Mouse (Mus musculus): ENCODE measurements around the gene Lsp1. TPM values are rescaled to one million over a fixed set of nuclear protein-coding genes. Genes with fewer than 3 reads are reported as not detected.

The Lsp1 gene
- total RNA-seq, 2 experiments from 2014 or later = 64.5 to 88.0 TPM

DNA sequence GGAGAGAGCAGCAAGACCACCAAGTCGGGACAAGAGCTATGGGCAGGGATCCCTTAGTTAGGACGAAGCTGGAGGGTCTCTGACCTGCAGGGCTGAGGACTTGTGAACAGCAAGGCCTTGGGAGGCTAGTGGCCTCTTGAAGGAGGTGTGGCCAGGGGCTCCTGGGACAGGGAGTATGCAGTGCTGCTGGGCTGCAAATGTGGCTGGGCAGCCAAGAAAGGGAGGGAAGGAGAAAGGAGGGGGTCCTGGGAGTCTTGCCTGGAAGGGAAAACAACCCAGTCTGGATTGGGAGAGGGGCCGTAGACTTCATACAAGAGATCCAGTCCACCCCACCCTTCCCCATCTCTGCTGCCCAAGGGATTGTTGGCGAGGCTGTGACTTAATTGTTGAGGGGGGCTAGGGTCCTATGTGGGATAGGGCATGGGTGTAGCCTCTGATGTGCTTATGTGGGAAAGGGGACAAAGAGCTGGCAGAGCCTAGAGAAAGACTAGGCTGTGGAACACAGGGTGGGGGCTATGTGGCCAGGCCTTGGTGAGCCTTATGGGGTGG lies 71.4 kb downstream of the Lsp1 start:
- ATAC-seq (replicated peaks; ENCODE audit: low FRiP score, poor library complexity, severe bottlenecking) = no peak

DNA sequence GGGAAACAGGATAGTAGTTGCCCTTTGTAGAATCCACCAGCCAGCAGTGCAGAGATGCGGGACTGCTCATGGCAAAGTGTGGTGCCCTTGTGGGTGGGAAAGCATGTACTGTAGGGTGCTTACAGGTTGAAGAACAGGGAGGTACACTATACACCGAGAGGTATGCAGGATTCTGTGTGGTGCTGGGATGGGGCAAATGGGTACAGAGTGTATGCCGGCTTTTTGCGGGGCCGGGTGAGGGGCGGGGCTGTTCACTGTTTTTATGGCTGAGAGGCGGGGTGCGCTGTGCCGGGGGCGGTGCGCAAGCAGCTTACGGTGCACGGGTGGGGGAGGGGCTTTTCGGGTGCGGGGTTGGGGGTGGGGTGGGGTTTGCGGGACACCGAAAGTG lies 72.1 kb downstream of the Lsp1 start, which contains the start of gene Mrpl23:
TSS of gene Mrpl23 (plus strand) at position 16 of the 388 bp plus-strand sequence.
- ATAC-seq (replicated peaks; ENCODE audit: low FRiP score, poor library complexity, severe bottlenecking) = no peak; the same call in 1 of the 2 replicates

DNA sequence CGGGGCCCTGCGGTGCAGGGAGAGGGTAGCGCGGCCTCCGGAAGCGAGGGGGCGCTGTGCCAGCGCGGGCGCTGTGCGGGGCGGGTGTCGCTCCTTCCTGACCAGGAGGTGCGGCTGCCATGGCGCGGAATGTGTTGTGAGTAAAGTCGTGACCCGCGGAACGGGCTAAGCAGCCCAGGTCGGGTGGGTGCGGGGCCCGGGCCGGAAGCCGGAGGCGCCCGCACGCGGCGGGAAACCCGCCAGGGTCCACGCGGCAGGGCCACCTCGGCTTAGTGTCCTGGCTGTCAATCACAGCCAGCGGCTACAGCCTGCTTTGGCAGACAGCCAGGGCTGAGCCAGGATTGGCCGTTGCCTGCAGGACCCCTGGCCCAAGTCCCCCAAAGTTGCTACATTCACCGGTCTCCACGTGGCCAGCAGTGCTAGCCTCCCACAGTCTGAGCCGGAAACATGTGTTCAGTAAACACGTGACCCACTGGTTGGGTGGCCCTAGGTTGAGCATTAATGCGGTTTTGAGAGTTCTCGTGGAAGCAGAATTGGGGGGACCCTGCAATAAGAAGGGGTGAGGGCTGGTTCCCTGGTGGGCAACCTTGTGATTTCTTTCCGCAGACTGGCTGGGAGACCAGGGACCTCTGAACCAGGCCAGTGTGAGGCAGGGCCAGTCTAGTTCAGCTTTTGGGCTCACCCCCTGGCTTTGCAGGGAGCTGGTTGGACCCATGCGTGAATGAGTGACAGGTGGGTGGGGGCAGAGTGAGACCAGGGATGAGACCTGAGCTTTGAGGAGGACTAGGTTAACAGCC lies 72.6 kb downstream of the Lsp1 start:
- ATAC-seq (replicated peaks; ENCODE audit: low FRiP score, poor library complexity, severe bottlenecking) = peak; percentile 30; the same call in 1 of the 2 replicates

DNA sequence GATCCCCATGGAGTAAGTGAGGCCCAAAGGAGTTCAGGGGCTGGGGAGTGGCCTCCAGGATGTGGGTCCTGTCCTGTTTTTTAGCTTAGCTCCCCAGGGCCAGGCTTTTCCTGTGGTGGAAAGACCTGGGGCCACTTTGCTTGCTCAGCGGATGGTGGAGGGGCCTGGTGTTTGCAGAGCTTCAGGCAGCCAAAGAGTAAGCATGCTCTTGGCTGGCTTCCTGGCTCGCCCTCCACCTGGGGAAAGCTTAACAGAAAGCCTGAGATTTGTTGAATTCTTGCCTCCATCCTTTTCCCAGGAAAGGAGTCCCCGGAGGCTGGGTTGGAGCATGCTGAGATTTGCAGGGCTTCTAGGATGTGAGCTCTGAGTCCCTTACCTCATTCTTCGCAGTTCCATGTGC lies 74.5 kb downstream of the Lsp1 start:
- ATAC-seq (replicated peaks; ENCODE audit: low FRiP score, poor library complexity, severe bottlenecking) = no peak

DNA sequence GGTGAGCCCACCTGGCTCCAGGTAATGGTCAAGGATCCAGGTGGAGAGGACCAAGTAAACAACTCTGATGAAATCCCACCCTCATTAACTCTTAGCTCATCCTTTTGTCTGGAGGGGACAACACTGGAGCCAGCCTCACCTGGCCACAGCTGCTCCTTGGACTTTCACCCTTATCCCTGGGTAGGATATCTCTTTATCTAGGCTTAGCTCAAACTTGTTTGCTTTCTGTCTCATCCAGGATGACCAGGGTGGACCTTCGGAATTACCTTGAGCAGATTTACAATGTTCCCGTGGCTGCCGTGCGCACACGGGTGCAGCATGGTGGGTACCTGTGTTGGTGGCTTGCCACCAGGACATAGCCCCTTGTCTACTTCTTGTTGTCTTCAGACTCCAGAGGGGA lies 75.2 kb downstream of the Lsp1 start:
- no peak for ATAC-seq (replicated peaks; ENCODE audit: low FRiP score, poor library complexity, severe bottlenecking)

DNA sequence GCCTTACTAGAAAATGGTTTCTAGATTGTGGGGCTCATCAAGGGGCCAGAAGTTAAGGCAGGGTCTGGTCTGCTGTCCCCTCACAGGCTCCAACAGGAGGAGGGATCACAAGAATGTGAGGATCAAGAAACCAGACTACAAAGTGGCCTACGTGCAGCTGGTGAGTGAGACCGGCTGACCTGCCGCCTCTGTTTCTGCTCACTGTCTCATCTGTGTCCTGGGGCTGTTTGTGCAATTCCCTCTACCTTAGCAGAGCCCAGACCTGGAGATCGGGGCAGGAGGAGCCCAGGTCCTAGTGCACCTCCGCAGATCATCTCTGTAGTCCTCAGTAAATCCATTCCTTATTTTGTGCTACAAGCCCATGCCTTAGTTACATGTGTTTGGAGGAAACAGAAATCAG lies 76.6 kb downstream of the Lsp1 start:
- ATAC-seq (replicated peaks; ENCODE audit: low FRiP score, poor library complexity, severe bottlenecking) = no peak

DNA sequence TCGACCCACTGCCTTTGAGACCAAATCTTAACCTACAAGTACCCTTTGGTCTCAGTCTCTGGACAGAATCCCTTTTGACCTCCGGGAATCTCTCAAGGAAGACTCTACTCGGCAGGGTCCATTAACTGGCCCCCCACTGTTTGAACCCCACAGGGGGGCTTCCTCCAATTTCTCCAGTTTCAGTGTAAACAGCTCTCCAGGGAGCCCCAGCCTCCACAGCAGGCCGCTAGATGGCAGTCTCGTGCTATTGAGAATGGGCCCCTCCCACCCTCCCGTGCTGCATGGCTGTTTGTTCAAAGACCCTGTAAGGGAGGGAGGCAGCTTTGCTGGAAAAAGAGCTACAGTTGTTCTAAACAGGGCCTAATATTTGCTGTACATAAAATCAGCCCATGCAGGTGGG lies 77.3 kb downstream of the Lsp1 start:
- no peak for ATAC-seq (replicated peaks; ENCODE audit: low FRiP score, poor library complexity, severe bottlenecking)

DNA sequence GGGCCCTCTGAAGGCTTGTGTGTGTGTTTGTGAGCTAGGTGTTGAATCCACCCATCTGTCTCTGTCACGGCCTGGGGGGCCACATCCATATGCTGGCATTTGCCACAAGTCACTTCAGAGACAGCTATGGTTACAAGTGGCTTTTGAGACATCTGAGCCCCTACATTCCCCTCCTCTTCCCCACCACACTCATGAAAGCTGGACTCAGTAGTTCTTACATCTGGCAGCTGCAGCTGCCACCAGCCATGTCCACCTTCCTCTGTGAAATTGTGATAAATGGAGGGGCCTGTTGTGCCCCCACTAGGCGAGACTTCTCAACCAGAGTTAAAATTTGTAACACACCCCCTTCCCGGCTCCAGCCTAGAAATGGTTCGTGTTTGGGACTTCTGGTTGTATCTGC lies 77.7 kb downstream of the Lsp1 start:
- no peak for ATAC-seq (replicated peaks; ENCODE audit: low FRiP score, poor library complexity, severe bottlenecking)

DNA sequence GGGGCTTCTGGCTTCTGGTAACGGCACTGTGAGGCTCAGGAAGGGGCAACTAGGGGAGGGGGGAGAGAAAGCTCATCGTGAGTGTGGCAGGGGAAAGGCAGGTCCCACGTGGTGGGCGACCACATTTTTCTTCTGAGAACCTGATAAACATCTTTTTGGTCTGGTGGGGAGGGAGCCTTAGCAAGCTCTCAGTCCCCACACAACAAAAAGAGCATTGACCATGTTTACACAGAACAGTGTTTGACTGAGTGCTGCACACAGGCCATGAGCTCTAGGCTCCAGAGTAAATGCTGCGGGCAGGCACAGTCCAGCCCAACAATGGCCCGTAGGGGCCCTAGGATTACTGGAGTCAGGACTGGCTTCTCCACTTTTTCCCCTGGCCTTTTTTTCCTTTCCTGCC lies 78.2 kb downstream of the Lsp1 start:
- no peak for ATAC-seq (replicated peaks; ENCODE audit: low FRiP score, poor library complexity, severe bottlenecking)

DNA sequence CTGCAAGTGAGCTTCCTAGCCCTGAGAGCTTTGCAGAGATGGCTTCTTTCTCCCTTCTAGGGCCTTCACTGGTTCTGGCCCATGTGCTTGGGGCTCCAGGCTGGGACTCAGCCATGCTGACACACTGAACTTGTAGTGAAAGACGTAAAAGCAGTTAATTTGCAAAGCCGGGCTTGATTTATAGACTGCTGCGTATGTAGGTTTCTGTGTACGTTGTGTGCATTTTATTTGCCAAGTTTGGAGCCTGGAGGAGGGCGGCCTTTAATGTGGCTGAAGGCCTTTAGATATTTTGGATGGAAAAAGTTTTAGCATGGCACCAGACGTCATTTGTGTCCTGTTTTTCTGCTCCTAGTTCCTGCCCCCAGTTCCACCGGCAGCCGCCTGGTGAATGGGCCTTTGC lies 79.2 kb downstream of the Lsp1 start:
- no peak for ATAC-seq (replicated peaks; ENCODE audit: low FRiP score, poor library complexity, severe bottlenecking)

DNA sequence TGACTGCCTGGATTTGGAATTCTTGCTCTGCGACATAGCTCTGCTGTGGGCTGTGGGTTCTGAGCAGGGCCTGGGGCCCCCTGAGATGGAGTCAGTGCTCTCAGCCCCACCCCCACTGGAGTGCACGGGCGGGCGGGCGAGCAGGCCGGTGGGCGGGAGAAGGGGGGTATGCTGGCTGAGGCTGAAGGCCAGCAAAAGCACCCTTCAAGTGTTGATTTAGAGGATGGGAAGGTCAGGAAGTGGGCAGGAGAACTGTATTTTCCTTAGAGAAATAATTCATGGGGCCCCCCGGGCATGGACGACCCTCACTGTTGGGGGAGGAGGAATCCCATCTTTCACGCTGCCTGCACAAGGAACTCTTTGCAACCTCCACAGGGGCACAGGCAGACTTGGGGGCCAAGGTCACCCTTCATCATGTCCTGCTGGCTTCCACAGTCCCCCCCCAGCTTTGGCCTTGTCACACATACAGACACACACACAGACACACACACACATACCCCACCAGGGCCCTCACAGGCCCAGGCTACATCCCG lies 82.2 kb downstream of the Lsp1 start:
- no peak for ATAC-seq (replicated peaks; ENCODE audit: low FRiP score, poor library complexity, severe bottlenecking)

Other genes with a start within 250 kb of the Lsp1 start
- not detected in 2 replicates for gene Gm7579, start 248.9 kb upstream of the Lsp1 start, total RNA-seq (2015; ENCODE audit: low replicate concordance)
- gene Gm7579, start 248.9 kb upstream of the Lsp1 start, total RNA-seq (2017; ENCODE audit: low replicate concordance) = not detected in 2 replicates
- not detected in 2 replicates for gene Krtap5-5, start 230.8 kb upstream of the Lsp1 start, total RNA-seq (2015; ENCODE audit: low replicate concordance)
- gene Krtap5-5, start 230.8 kb upstream of the Lsp1 start, total RNA-seq (2017; ENCODE audit: low replicate concordance) = not detected in 2 replicates
- not detected in 2 replicates for gene Gm40460, start 219.7 kb upstream of the Lsp1 start, total RNA-seq (2015; ENCODE audit: low replicate concordance)
- not detected in 2 replicates for gene Gm40460, start 219.7 kb upstream of the Lsp1 start, total RNA-seq (2017; ENCODE audit: low replicate concordance)
- not detected in 2 replicates for gene Gm2431, start 202.5 kb upstream of the Lsp1 start, total RNA-seq (2015; ENCODE audit: low replicate concordance)
- not detected in 2 replicates for gene Gm2431, start 202.5 kb upstream of the Lsp1 start, total RNA-seq (2017; ENCODE audit: low replicate concordance)
- not detected in 2 replicates for gene Gm4559, start 186.4 kb upstream of the Lsp1 start, total RNA-seq (2015; ENCODE audit: low replicate concordance)
- gene Gm4559, start 186.4 kb upstream of the Lsp1 start, total RNA-seq (2017; ENCODE audit: low replicate concordance) = not detected in 2 replicates
- not detected in 2 replicates for gene Krtap5-1, start 163.7 kb upstream of the Lsp1 start, total RNA-seq (2015; ENCODE audit: low replicate concordance)
- gene Krtap5-1, start 163.7 kb upstream of the Lsp1 start, total RNA-seq (2017; ENCODE audit: low replicate concordance) = not detected in 2 replicates
- gene Krtap5-4, start 157.3 kb upstream of the Lsp1 start, total RNA-seq (2015; ENCODE audit: low replicate concordance) = not detected in 2 replicates
- gene Krtap5-4, start 157.3 kb upstream of the Lsp1 start, total RNA-seq (2017; ENCODE audit: low replicate concordance) = not detected in 2 replicates
- not detected in 2 replicates for gene Ifitm10, start 87.1 kb upstream of the Lsp1 start, total RNA-seq (2015; ENCODE audit: low replicate concordance)
- not detected in 2 replicates for gene Ifitm10, start 87.1 kb upstream of the Lsp1 start, total RNA-seq (2017; ENCODE audit: low replicate concordance)
- gene Gm49369, start 78.1 kb upstream of the Lsp1 start, total RNA-seq (2015; ENCODE audit: low replicate concordance) = not detected in 2 replicates
- gene Gm49369, start 78.1 kb upstream of the Lsp1 start, total RNA-seq (2017; ENCODE audit: low replicate concordance) = 143 and 216 TPM in 2 replicates
- gene Ctsd, start 72.8 kb upstream of the Lsp1 start, total RNA-seq (2015; ENCODE audit: low replicate concordance) = 207 and 227 TPM in 2 replicates
- gene Ctsd, start 72.8 kb upstream of the Lsp1 start, total RNA-seq (2017; ENCODE audit: low replicate concordance) = 161 and 184 TPM in 2 replicates
- not detected in 2 replicates for gene Syt8, start 26.0 kb upstream of the Lsp1 start, total RNA-seq (2015; ENCODE audit: low replicate concordance)
- gene Syt8, start 26.0 kb upstream of the Lsp1 start, total RNA-seq (2017; ENCODE audit: low replicate concordance) = not detected in 2 replicates
- not detected in 2 replicates for gene Tnni2, start 19.0 kb upstream of the Lsp1 start, total RNA-seq (2015; ENCODE audit: low replicate concordance)
- not detected in 2 replicates for gene Tnni2, start 19.0 kb upstream of the Lsp1 start, total RNA-seq (2017; ENCODE audit: low replicate concordance)
- not detected in 2 replicates for gene Tnnt3, start 38.0 kb downstream of the Lsp1 start, total RNA-seq (2015; ENCODE audit: low replicate concordance)
- not detected in 2 replicates for gene Tnnt3, start 38.0 kb downstream of the Lsp1 start, total RNA-seq (2017; ENCODE audit: low replicate concordance)
- 9.6 TPM in 1 of 2 replicates, not detected in the other for gene Mrpl23, start 71.9 kb downstream of the Lsp1 start, total RNA-seq (2015; ENCODE audit: low replicate concordance)
- gene Mrpl23, start 71.9 kb downstream of the Lsp1 start, total RNA-seq (2017; ENCODE audit: low replicate concordance) = 0.13 TPM in 1 of 2 replicates, not detected in the other
- not detected in 2 replicates for gene Igf2, start 206.0 kb downstream of the Lsp1 start, total RNA-seq (2015; ENCODE audit: low replicate concordance)
- gene Igf2, start 206.0 kb downstream of the Lsp1 start, total RNA-seq (2017; ENCODE audit: low replicate concordance) = not detected in 2 replicates
- not detected in 2 replicates for gene Gm49394, start 209.1 kb downstream of the Lsp1 start, total RNA-seq (2015; ENCODE audit: low replicate concordance)
- gene Gm49394, start 209.1 kb downstream of the Lsp1 start, total RNA-seq (2017; ENCODE audit: low replicate concordance) = not detected in 2 replicates